Mouse (Mus musculus) megakaryocyte, embryonic 14.5 days (primary cell): ENCODE measurements around the gene Npsr1.

ENCODE experiments used
- FLI1 ChIP-seq: IDR thresholded peaks from 2 replicates; pipeline ENCODE4 v1.6.1; 2012; ENCODE audit warnings: low read length, inconsistent platforms, mixed read lengths
- GATA1 ChIP-seq: IDR thresholded peaks from 3 replicates; pipeline ENCODE4 v1.6.1; 2012; ENCODE audit warnings: mixed read lengths, low read length, inconsistent platforms, borderline replicate concordance

DNA sequence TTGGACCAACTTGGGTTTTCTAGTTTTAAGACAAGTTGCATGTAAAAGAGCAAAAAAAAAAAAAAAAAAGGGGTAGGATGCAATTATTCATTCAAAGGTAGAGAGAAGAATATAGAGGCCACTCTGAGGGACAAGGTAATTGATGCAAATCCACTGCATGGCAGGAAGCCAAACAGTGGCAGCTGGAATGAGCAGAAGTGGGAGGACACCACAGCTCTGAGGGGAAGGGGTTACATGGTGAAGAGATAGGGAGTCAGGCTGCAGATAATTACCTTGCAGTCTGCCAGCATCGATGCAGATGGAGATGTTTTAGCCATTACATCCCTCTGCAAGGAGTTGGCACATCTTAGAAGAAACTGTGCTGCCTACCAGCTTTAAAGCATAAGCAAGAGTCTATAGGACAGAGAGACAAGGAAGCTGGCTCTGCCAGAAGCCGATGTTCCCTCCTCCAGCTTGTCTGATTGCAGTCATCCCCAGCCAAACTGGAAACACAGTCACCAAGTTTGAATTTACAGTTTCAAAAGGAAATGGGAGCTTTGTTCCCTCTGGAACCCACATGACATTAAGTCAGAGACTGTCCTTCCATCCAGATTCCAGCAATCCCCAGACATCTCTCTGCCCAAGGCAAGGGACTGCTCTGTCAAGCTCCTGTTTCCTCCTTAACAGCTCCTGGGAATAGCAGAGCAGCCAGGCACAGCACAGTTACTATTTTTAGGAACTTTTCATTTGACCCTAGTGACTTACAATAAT lies 91.9 kb downstream of the Npsr1 start:
- TF ChIP-seq GATA1: no peak
- no peak for TF ChIP-seq FLI1
